In the genomic region with DNA sequence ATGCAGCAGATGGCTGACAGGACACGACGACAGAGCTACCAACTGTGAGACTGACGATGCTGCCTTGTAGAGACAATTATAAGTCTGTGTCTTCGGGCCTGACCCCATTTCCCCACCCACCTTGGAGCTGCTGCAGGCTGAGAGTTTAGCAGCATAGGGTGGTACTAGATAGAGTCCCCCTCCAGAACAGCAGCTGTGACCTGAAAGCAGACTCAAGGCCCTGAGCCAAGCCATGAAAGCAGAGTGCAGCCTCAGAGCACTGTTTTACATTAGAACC, we compare ENCODE assay signal across 21 mouse cellular contexts. TPM values are rescaled to one million over a fixed set of nuclear protein-coding genes. Genes with fewer than 3 reads are reported as not detected.
DNase-seq lines count a peak whose midpoint lies in the region; ATAC-seq and TF ChIP-seq lines count a peak whose summit lies in the region.
"Had no signal": no experiment of that assay in that cellular context is flagged by ENCODE, and none has a peak within 500 bp of the region (broad histone marks: within the 10 kb centered on the region; RNA-seq: fewer than 3 reads in every experiment).

No protein-coding gene starts in this region.

- H3K4me2 ChIP-seq in heart, embryonic 11.5 days, result no peak overlapping the region
- no peak overlapping the region for H3K4me2 ChIP-seq in midbrain, embryonic 15.5 days
- H3K4me2 ChIP-seq in midbrain, embryonic 11.5 days, result no peak overlapping the region
- H3K4me2 ChIP-seq in liver, embryonic 12.5 days, result peak overlapping the region; percentile 64
- H3K4me2 ChIP-seq in liver, embryonic 16.5 days (ENCODE audit: low read depth, low read length), result peak overlapping the region; percentile 50; the same call in 1 of the 2 replicates
- H3K4me2 ChIP-seq: embryonic facial prominence, embryonic 15.5 days; heart, embryonic 15.5 days; midbrain, embryonic 12.5 days had no signal

- H3K4me3 ChIP-seq in heart, embryonic 11.5 days (ENCODE audit: low read depth, low read length), result no peak overlapping the region
- H3K4me3 ChIP-seq in midbrain, embryonic 15.5 days, result no peak overlapping the region
- no peak overlapping the region for H3K4me3 ChIP-seq in midbrain, embryonic 11.5 days (ENCODE audit: low read depth, low read length)
- 0 out of 2 replicates have a peak overlapping the region, but pooled peaks have one; percentile 8 for H3K4me3 ChIP-seq in liver, embryonic 12.5 days
- H3K4me3 ChIP-seq in liver, embryonic 16.5 days (ENCODE audit: low read depth, low read length), result no peak overlapping the region
- no peak overlapping the region for H3K4me3 ChIP-seq in kidney, adult 2 months (ENCODE audit: insufficient read depth, low read depth, low read length)
- H3K4me3 ChIP-seq: embryonic facial prominence, embryonic 15.5 days; heart, adult 2 months; heart, embryonic 15.5 days; limb, embryonic 10.5 days; midbrain, embryonic 12.5 days had no signal

- intact Hi-C loops in heart, postnatal 10 days (cut with DNase I), result no loop called here

- DNase-seq in heart, postnatal 10 days, result no peak
- no peak for DNase-seq in midbrain, embryonic 11.5 days (ENCODE audit: low spot score, missing footprints)
- DNase-seq in kidney, adult 2 months, result no peak
- DNase-seq: adrenal gland, postnatal 14 days; cerebellum, adult 2 months; cerebellum, postnatal 36 days; embryo, embryonic 11 days; gastrocnemius, postnatal 25 days; heart, adult 2 months; kidney, adult 11 months had no signal

- WGBS in heart, embryonic 11.5 days (ENCODE audit: insufficient replicate concordance), result 45% methylated on average over 4 of the region's 4 CpGs
- 58% methylated on average over 4 of the region's 4 CpGs for WGBS in midbrain, embryonic 15.5 days
- WGBS in midbrain, embryonic 11.5 days, result 68% methylated on average over 4 of the region's 4 CpGs
- 21% methylated on average over 4 of the region's 4 CpGs for WGBS in liver, embryonic 12.5 days (ENCODE audit: insufficient replicate concordance)
- 22% methylated on average over 4 of the region's 4 CpGs for WGBS in liver, embryonic 16.5 days (ENCODE audit: insufficient replicate concordance)
- WGBS in kidney, adult 2 months, result 63% methylated on average over 4 of the region's 4 CpGs

- no peaks in the 10 kb centered on the region for H3K27me3 ChIP-seq in heart, embryonic 11.5 days (ENCODE audit: control insufficient read depth, insufficient read depth, low read length)
- H3K27me3 ChIP-seq in midbrain, embryonic 15.5 days (replicated peaks), result 0 out of 2 replicates have a peak, but pooled peaks cover 5% of the 10 kb centered on the region
- 0 out of 2 replicates have a peak, but pooled peaks cover 2% of the 10 kb centered on the region for H3K27me3 ChIP-seq in midbrain, embryonic 11.5 days (ENCODE audit: control insufficient read depth, insufficient read depth, low read length)
- no peaks in the 10 kb centered on the region for H3K27me3 ChIP-seq in liver, embryonic 12.5 days (replicated peaks)
- H3K27me3 ChIP-seq in liver, embryonic 16.5 days (ENCODE audit: control insufficient read depth, insufficient read depth, low read depth, low read length), result no peaks in the 10 kb centered on the region
- no peaks in the 10 kb centered on the region for H3K27me3 ChIP-seq in kidney, adult 2 months (replicated peaks; ENCODE audit: control insufficient read depth, insufficient read depth, low read length)
- H3K27me3 ChIP-seq: embryonic facial prominence, embryonic 15.5 days; heart, embryonic 15.5 days had no signal

- H3K9ac ChIP-seq in heart, embryonic 11.5 days (ENCODE audit: low read depth, low read length), result no peak overlapping the region
- no peak overlapping the region for H3K9ac ChIP-seq in midbrain, embryonic 15.5 days
- H3K9ac ChIP-seq in midbrain, embryonic 11.5 days (ENCODE audit: low read length), result no peak overlapping the region
- H3K9ac ChIP-seq in liver, embryonic 12.5 days, result peak overlapping the region; percentile 71
- peak overlapping the region; percentile 4; the same call in 1 of the 2 replicates for H3K9ac ChIP-seq in liver, embryonic 16.5 days (ENCODE audit: low read depth, low read length)
- H3K9ac ChIP-seq: embryonic facial prominence, embryonic 15.5 days; heart, embryonic 15.5 days; midbrain, embryonic 12.5 days had no signal

- no peaks in the 10 kb centered on the region for H3K4me1 ChIP-seq in heart, embryonic 11.5 days (ENCODE audit: control insufficient read depth, insufficient read depth, low read length)
- H3K4me1 ChIP-seq in midbrain, embryonic 15.5 days, result peaks cover 13% of the 10 kb centered on the region
- no peaks in the 10 kb centered on the region; the same call in 1 of the 2 replicates for H3K4me1 ChIP-seq in midbrain, embryonic 11.5 days (ENCODE audit: control insufficient read depth, insufficient read depth, low read length)
- H3K4me1 ChIP-seq in liver, embryonic 12.5 days, result peaks cover 65% of the 10 kb centered on the region
- peaks cover 34% of the 10 kb centered on the region for H3K4me1 ChIP-seq in liver, embryonic 16.5 days (ENCODE audit: control insufficient read depth, low read depth, low read length)
- H3K4me1 ChIP-seq in kidney, adult 2 months (ENCODE audit: control insufficient read depth, insufficient read depth, low read length), result no peaks in the 10 kb centered on the region

- H3K27ac ChIP-seq in heart, embryonic 11.5 days (ENCODE audit: low read depth, low read length), result 0 out of 2 replicates have a peak overlapping the region, but pooled peaks have one; percentile 50
- 0 out of 2 replicates have a peak overlapping the region, but pooled peaks have one; percentile 2 for H3K27ac ChIP-seq in midbrain, embryonic 15.5 days
- H3K27ac ChIP-seq in midbrain, embryonic 11.5 days (ENCODE audit: low read depth, low read length), result no peak overlapping the region
- peak overlapping the region; percentile 91 for H3K27ac ChIP-seq in liver, embryonic 12.5 days
- H3K27ac ChIP-seq in liver, embryonic 16.5 days (ENCODE audit: low read length), result peak overlapping the region; percentile 77
- H3K27ac ChIP-seq in kidney, adult 2 months (ENCODE audit: insufficient read depth, low read depth, low read length), result no peak overlapping the region
- H3K27ac ChIP-seq: embryonic facial prominence, embryonic 15.5 days; heart, adult 2 months; heart, embryonic 15.5 days; kidney, postnatal 0 days; limb, embryonic 10.5 days; macrophage; midbrain, embryonic 12.5 days had no signal

- no peak for TF ChIP-seq POLR2A in kidney, adult 2 months (IDR thresholded peaks at IDR 0.05; ENCODE audit: low read depth, low read length)

- H3K36me3 ChIP-seq in heart, embryonic 11.5 days (ENCODE audit: control insufficient read depth, insufficient read depth, low read length), result no peaks in the 10 kb centered on the region
- no peaks in the 10 kb centered on the region for H3K36me3 ChIP-seq in midbrain, embryonic 15.5 days (replicated peaks)
- no peaks in the 10 kb centered on the region for H3K36me3 ChIP-seq in midbrain, embryonic 11.5 days (ENCODE audit: control insufficient read depth, insufficient read depth, low read length)
- H3K36me3 ChIP-seq in liver, embryonic 12.5 days, result no peaks in the 10 kb centered on the region
- H3K36me3 ChIP-seq in liver, embryonic 16.5 days (ENCODE audit: control insufficient read depth, insufficient read depth), result no peaks in the 10 kb centered on the region
- H3K36me3 ChIP-seq in kidney, adult 2 months (ENCODE audit: control insufficient read depth, insufficient read depth, low read length), result no peaks in the 10 kb centered on the region
- H3K36me3 ChIP-seq: embryonic facial prominence, embryonic 15.5 days; heart, embryonic 15.5 days; limb, embryonic 10.5 days; midbrain, embryonic 12.5 days had no signal

- no peak for ATAC-seq in heart, embryonic 11.5 days (replicated peaks; ENCODE audit: insufficient number of reproducible peaks, low FRiP score, low TSS enrichment)
- ATAC-seq in midbrain, embryonic 15.5 days (replicated peaks), result no peak
- ATAC-seq in midbrain, embryonic 11.5 days (ENCODE audit: low FRiP score), result no peak
- ATAC-seq in liver, embryonic 12.5 days, result no peak
- no peak for ATAC-seq in liver, embryonic 16.5 days (ENCODE audit: low read depth)
- ATAC-seq: lung, postnatal 0 days had no signal

- TF ChIP-seq CTCF in kidney, adult 2 months (conservative IDR thresholded peaks at IDR 0.05; ENCODE audit: insufficient read depth, insufficient read length, low read depth, low read length), result no peak

- no peaks in the 10 kb centered on the region for H3K9me3 ChIP-seq in heart, embryonic 11.5 days (replicated peaks; ENCODE audit: control insufficient read depth, low read length)
- H3K9me3 ChIP-seq in midbrain, embryonic 15.5 days, result no peaks in the 10 kb centered on the region
- H3K9me3 ChIP-seq in midbrain, embryonic 11.5 days (ENCODE audit: control insufficient read depth, low read length), result no peaks in the 10 kb centered on the region
- H3K9me3 ChIP-seq in liver, embryonic 12.5 days (replicated peaks), result no peaks in the 10 kb centered on the region
- H3K9me3 ChIP-seq in liver, embryonic 16.5 days (replicated peaks; ENCODE audit: control insufficient read depth, low read length), result no peaks in the 10 kb centered on the region
- H3K9me3 ChIP-seq: embryonic facial prominence, embryonic 15.5 days; heart, embryonic 15.5 days; limb, embryonic 10.5 days; midbrain, embryonic 12.5 days had no signal

RNA-seq across cellular contexts. Expression of gene Lrrc8b, which starts 4.3 kb away (rescaled TPM):
- 6.2 and 8.0 TPM in 2 replicates for polyA plus RNA-seq in heart, embryonic 11.5 days (2014; fragmentation: Nextera tagmentation; extraction: Ambion mirVana)
- 10 to 100 TPM; 15.8 to 19.8 TPM for total RNA-seq in heart, postnatal 10 days (2021)
- 17.7 and 18.0 TPM in 2 replicates for polyA plus RNA-seq in midbrain, embryonic 15.5 days (2015; fragmentation: Nextera tagmentation; extraction: Ambion mirVana)
- polyA plus RNA-seq in midbrain, embryonic 11.5 days (2014; fragmentation: Nextera tagmentation; extraction: Ambion mirVana), result 13.3 and 13.8 TPM in 2 replicates
- polyA plus RNA-seq in liver, embryonic 12.5 days (2016; fragmentation: Nextera tagmentation; extraction: Ambion mirVana), result 7.5 and 7.8 TPM in 2 replicates
- polyA plus RNA-seq in liver, embryonic 16.5 days (2015; fragmentation: Nextera tagmentation; extraction: Ambion mirVana), result 1.8 TPM in 2 replicates
- polyA plus RNA-seq in kidney, adult 2 months (2012; rRNA removed), result 17.9 and 20.7 TPM in 2 replicates

Comparison
In these comparisons a context has a peak if more than half of its experiments do, and no peak if none do; other contexts are left out.
1. H3K27ac ChIP-seq: peak in heart, embryonic 11.5 days (single experiment), midbrain, embryonic 15.5 days (single experiment), liver, embryonic 12.5 days (single experiment) and liver, embryonic 16.5 days (single experiment); none in midbrain, embryonic 11.5 days (single experiment) and kidney, adult 2 months (single experiment).
2. H3K4me2 ChIP-seq: peak in liver, embryonic 12.5 days (single experiment) and liver, embryonic 16.5 days (single experiment); none in heart, embryonic 11.5 days (single experiment), midbrain, embryonic 15.5 days (single experiment) and midbrain, embryonic 11.5 days (single experiment).
3. H3K9ac ChIP-seq: peak in liver, embryonic 12.5 days (single experiment) and liver, embryonic 16.5 days (single experiment); none in heart, embryonic 11.5 days (single experiment), midbrain, embryonic 15.5 days (single experiment) and midbrain, embryonic 11.5 days (single experiment).